Mouse (Mus musculus) T-cell, adult 2 months (primary cell): ENCODE data around the gene Slc22a4.

Source experiments
- DNase-seq: peaks from one replicate; pipeline ENCODE4 v3.0.0; 2022; ENCODE audit warnings: low spot score

Gene Slc22a4

DNA sequence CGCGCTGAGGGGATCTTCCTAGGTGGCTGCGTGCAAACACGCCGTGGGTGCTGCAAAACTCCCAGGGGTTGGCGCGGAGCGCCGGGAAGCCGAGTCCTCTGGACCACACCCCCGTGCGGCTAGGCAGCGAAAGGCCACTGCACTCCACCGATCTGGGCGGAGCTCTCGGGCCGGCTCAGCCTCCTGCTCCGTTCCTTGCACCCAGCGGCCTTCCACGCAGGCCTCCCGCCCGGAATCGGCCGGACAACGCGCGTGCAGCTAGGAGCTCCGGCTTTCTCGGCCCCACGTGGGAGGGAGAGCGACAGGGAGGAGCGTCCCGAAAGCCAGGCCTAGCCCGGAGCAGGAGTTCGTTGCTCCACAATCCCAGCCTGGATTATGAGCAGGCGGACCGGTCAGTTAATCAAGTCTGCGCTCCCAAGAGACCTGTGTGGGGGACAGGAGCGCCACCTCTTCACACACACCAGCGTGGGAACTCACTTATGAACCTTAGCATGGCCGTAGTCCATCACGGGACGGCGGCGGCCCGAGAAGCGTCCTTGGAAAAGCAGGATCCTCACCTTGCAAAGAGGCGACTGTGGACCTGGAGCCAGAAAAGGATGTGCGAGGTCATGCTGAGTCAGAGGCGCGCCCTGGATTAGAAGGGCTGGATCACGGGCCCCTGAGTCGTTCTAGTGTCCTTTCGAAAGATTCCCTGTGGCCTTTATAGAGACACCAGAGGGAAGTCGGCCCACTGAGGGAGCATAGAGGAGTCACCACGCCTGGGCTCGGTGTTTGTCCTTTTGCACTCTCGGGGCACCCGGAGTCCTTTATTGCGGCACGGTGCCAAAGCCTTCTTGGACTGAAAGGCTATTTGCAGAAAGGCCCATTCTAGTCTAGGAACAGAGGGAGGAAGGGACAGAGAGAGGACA is at the start of gene Slc22a4:
Gene Slc22a4 (minus strand): TSS at position 47 of the 908 bp plus-strand sequence.
- peak; percentile 12 for DNase-seq

DNA sequence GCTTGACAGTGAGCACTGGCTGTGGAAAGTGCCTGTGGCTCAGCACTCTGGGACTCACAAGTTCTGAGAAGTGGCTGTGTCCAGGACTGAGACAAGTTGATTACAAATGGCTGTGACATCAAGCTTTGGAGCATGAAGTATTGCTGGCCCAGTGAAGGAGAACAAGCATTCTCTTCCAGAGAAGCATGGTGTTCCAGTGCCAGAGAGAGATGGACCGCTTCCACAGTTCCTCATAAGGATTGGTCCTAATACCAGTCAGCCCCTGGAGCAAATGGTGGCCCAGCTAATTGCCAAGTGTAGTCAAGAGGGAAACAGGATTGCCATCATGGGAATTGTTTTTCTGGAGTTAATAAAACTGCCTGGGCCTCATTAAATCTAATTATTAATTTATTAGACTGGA is 48.2 kb upstream of the Slc22a4 start:
- DNase-seq = no peak

DNA sequence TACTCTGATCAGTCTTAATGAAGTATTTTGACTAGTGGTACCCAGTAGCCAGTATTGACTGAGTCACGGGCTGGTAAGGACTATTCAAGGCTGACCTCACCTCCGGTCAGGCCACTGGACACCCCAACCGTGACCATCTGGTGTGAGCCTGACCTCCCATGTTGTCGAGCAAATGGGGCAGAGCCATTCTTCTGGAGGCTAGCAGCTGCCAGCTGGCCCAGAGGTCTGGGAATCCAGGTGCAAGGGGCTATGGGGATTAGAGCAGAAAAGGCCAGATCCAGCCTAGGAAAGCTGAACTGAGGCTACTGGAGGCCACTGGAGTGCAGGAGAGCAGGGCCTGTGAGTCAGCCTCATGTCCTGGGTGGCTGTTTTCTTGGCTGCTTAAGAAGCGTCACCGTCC is 47.5 kb upstream of the Slc22a4 start:
- DNase-seq = no peak

DNA sequence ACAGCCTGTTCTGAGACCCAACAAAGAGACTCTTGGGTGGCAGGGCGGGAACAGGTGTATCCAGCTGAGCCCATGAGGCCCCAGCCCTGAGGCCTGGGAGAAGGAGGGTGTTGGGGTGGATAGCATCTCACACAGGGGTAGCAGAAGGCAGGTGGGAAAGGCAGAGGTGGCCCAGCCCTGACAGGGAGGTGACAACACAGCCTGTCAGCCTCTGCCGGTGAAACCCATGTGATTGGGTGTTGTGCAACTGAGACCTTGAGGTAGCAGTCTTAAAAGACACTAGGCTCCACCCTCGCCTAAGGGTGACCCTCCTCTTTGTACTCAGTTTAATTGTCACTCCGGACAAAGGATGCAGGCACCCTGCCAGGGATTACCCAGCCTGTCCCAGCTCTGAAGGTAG is 45.4 kb upstream of the Slc22a4 start:
- DNase-seq = no peak

DNA sequence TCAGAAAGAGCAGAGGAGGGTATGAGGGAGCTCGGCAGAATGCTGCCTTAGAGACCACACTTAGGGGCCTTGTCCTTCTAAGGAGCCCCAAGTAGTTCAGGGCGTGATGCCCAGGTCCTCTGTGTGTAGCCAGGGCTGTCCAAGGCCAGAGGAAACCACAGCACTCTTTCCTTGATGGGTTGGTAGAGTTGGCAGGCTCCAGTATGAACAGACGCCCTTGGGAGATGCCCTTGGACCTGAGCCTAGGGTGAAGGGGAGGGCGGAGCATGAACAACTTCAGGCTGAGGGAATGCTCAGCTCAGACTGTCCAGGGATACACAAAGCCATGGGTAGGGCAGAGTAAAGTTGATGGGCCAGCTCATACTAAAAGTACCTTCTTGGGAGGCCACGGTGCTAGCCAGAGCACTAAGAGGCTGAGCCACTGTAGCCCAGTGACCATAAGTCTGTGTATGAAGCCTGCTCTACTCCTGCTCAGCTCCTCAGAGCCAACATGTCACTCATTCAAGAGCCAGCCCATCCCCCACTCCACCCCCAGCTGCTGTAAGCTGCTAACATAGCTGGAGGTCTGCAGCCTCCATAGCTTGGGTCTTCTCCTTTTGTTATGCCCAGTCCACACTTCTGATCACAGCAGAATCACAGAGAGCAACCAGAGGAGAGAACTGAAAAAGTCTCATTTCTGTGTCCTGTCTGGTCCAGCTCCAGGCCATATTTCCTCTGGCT is 44.0 kb upstream of the Slc22a4 start:
- no peak for DNase-seq

DNA sequence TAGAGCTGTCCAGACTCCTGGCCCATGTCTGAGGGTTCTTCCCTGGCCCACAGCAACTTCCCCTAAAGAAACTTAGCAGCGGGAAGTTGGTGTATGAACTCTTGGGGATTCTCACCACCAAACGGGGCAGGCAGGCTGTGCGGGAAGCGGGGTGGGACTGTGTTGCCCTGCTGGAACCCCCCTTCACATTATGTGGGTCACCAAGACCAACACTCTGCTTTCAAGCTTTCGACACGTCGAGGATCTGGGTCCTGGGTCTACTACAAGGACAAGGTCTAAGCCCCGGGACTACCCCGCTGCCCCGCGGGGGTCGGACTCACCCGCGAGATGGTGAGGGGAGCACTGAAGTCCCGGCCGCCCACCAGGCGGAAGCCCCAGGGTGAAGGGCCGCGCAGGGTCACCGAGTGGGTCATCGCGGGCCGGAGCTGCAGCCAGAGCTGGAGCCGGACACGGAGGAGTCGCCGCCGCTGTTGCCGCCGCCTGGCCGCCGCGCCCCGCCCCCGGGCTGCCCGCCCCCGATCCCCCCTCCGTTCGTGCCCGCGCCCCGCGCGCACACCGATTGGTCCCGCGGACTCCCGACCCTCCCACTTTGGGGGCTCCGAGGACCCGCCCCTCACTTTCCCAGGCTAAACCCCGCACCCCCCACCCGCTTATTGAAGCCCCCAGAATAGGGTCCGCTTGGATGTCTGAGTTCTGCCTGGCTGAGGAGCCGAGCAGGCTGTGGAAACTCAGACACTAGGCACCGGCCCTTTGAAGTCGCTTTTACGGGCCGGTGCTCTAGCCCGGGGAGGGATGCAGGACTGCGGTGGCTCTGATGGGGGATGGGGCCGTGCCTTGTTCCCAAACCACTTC is 40.9 kb upstream of the Slc22a4 start, which contains the start of gene Pdlim4:
Gene Pdlim4 (minus strand): TSS at position 495 of the 852 bp plus-strand sequence.
- DNase-seq = peak; percentile 28

DNA sequence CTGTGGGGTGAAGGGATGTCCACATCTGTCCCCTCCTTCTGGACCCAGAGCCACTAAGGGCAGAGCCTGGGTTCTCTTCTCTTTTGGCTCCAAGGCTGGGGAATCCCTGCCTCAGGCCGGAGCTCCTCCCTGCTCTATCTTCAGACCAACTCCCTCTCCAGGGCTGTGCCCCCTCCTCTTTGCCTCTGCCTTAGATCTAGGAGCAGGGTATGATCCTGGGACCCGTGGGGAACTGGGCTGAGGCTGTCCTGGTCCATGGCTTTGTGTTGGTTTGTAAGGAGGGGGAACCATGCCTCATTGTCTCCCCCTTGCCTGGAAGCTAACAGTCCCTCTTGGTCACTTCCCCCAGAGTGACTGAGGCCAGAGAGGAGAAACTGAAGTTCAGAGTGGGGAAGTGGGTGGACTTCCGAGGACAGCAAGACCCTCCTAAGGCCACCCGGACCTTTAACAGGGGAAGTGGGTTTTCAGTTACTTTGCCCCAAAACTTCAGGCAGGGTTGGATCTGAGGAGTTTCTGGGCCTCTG is 40.2 kb upstream of the Slc22a4 start:
- DNase-seq = no peak

DNA sequence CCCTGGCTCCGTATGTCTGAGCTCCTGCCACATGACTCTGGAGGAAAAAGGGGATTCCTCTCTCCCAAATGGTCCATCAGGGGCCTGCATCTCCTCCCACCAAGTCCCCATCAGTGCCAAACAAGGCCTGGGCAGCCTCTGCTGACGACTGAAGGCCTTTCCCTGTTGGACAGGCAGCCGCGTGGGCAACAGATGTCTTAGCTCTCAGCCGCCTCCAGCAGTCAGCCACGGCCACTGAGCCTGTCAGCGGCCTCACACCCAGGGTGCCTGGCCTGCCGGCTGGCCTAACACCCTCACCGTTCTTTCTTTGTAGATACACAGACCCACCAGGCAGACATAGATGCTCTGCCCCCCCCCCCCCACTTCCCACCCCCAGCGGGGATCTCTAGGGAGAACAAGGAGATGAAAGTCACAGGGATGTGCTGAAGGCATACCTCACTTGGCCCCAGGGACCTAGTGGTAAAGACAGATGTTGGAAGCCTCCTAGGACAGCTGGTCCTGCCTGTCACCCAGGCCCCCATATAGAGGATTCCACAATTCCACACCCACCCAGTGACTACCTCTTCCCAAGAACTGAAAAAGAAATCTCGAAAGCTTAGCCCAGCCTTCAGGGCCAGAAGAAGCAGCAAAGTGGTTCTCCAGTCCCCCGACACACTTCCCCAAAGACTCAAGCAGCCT is 39.6 kb upstream of the Slc22a4 start:
- DNase-seq = no peak

DNA sequence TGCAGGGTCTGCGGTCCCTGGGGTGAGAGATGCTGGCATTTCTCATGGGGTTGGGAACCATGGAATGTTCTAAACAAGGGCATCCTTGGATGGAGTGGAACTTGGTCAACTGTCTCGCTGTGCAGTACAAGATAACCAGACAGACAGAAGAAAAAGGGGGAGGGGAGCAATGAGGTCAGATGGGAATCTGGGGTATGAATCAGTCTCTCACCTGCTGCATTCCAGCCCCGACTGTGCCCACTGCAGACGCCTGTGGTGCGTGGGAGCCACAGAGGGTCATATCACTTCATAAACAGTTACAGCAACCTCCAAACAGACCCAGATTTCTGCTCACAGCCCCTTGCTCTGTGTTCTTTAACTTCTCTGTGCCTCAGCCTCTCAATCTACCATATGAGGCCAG is 38.5 kb upstream of the Slc22a4 start:
- DNase-seq = no peak

DNA sequence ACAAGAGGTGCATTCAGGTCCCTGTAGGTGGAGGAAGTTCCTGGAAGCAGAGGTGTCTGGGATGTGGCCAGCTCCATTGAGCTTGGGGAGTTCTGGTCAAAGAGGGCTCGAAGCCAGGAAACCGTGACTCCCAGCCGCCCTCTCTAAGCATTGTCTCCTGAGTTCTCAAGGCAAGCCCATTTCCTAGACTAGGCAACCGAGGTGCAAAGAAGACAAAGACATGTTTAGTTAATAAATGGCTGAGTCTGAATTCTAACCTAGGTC is 38.0 kb upstream of the Slc22a4 start:
- no peak for DNase-seq

DNA sequence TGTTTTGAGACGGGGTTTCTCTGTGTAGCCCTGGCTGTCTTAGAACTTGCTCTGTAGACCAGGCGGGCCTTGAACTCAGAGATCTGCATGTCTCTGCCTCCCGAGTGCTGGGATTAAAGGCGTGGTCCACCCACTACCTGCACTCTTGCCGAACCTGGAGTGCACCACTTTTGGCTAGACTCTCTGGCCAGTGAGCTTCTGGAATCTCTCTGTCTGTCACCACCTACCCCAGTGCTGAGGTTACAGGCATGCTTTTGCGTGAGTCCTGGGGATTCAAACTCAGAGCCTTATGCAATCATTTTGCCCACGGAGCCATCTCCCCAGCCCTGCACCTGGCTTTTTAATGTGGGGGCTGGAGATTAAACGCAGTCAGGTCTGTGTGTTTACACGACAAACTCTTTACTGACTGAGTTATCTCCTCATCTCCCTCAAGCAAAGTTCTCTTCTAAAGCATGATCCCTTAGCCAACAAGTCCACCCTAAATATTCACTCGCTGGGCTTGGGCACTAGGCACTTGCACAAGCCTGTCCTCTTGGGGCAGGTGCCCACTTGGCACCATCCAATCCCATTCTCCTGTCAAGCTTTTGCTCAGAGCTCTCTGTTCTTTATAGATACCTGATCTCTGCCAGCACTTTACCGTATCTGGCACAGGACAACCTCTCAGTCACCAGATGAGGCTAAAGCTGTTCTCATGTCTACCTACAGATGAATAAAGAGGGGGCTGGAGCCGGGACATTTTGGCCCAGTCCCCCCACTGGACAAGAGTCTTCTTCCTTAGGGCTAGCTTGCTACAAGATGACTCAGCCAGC is 37.4 kb upstream of the Slc22a4 start:
- DNase-seq = no peak

DNA sequence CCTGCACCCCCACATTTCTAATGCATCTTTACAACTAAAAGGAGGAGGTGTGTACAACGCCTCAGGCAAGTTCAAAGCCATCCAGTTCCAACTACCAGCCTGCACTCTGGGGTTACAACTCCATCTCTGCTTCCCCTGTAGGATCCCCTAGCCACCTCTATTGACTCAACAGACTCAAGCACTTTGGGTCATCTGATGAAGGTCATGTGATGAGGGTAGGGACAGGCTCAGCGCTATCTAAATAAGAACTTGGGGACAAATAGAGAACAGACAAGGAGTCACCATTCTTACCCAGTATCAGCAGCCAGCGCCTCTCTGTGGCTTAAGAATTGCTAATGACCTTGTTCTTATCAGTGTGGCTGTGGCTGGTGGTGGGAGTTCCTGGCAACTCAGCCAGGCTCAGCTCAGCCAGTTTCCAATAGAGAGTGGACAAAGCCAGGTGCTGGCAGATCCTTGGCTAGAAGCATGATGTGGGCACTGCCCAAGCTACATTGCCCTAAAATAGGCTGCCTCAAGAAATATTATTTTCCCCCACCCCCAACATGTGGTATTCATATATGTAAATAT is 36.6 kb upstream of the Slc22a4 start:
- no peak for DNase-seq

DNA sequence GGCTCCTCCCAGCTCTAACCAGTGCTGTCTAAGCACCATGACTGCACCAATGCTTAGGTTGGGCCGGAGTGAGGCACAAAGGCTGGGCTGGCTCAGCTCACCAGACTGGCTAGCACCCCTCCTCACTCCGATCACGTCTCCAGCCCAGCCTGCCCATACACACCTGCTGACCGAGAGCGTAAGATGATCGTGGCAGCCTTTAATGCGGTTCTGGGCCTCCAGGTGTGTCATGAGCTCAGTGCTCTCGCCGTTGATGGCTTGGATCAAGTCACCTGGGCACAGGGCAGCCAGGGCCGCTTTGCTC is 35.5 kb upstream of the Slc22a4 start:
- no peak for DNase-seq

DNA sequence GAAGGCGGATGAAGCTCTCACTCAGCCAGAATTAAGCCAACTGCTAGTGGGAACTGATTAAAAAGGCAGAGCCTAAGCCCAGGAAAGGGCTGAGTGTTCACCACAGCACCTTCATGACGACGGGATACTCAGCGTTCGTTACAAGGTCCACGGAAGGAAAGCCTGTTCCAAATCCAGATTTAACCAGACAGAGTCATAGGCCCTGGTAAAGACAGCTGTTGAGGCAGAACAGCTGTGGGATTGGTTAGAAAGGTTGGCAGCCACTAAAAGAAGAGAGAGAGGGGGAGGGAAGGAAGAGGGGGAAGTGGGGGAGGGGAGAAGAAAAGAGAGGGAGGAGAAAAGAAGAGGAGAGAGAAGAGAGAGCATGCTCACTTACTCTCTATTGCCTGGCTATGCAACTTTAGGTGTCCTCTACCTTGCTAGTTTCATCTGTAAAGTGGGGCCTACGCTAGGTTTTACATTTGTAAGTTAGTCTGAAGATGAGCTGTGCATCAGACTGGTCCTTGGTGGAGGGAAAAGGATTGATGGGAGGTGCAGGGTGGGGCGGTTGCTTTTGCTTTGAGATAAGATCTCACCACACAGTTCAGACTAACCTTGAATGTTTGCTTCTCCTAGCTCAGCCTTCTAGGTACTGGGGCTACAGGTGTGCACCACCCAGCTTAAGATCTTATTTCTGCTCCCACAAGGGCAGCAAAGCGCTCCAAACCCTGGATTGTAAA is 35.0 kb upstream of the Slc22a4 start:
- peak; percentile 60 for DNase-seq

DNA sequence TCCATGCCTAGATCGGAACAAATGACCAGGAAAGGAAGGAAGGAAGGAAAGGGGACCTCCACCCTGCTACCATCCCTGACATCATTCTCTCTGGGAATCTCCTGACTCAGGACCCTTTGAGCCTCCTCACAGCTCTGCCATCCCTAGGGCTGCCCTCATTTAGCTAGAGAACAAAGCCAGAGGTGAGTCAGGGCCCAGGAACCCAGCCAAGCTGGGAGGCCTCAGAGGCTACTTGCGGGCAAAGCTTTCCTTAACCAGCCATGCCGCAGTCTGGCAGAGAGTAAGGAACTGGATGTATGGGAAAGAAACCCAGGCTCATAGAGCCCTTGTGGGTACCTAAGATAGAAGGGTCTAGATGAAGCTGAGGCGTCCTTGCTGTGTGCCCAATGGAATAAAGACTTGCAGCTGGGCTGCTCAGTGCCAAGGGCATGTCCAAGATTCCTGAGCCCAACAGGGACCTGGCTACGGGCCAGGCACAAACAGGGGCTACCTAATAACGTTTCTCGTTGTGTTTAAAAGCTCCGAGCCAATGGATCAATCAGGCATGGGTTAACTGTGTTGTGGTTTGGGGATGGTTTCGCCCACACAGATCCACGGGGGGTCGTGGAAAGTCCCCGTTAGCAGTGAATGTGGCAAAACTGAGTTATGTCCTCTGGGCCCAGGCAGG is 34.3 kb upstream of the Slc22a4 start:
- DNase-seq = peak; percentile 38

DNA sequence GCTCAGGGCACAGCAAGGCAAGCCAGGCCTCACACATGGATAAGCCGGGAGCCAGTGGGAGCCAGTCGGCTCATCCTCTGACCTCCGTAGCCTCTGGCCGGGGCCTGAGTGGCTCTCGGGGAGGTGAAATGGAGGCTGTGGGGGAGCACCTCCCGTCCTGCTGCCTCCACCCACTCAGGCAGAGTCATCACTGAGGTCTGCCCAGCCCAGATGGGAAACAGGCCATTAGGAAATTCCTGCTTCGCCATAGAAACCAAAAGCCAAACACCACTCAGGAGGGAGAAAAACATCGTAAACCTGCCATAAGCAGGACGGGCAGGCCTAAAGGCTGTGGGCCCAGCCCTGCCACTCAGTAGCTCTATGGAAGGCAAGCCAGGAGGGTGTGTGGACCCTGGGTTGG is 32.4 kb upstream of the Slc22a4 start:
- no peak for DNase-seq

DNA sequence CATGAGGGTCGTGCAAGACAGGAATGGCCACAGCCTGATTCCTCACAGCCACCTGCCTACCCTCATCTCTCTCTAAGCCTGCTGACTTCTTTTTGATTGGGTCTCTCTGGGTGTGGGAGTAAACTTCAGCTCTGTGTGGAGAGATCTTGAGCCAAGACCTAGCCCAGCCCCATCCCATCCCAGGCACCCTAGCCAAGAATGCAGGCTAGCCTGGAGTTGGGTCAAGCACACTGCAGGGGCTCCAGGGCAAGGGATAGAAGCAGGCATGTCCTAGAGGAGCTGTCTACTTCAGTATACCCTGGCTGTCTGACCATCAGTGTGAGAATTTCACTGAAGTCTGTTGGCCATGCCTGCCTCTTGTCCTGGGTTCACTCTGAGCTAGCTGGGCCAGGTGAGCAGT is 31.6 kb upstream of the Slc22a4 start:
- no peak for DNase-seq

DNA sequence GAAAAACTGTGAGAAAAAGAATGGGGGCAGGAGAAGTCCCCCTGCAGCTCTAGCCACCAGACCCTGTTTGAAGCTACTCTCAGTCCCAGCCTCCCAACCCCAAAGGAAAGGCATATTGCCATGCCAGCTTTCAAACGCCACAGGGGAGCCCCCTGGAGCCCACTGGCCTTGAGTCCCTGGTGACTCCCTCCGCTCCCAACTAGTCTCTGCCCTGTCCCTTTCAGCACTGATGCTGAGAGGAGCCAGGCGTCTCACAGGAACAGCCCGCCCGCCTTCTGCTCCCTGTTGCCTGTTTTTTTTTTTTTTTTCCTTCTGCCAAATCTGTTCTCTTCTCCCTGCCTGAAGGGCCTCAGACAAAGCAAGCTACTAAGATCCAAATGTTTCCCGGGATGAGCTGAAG is 30.8 kb upstream of the Slc22a4 start:
- DNase-seq = no peak

DNA sequence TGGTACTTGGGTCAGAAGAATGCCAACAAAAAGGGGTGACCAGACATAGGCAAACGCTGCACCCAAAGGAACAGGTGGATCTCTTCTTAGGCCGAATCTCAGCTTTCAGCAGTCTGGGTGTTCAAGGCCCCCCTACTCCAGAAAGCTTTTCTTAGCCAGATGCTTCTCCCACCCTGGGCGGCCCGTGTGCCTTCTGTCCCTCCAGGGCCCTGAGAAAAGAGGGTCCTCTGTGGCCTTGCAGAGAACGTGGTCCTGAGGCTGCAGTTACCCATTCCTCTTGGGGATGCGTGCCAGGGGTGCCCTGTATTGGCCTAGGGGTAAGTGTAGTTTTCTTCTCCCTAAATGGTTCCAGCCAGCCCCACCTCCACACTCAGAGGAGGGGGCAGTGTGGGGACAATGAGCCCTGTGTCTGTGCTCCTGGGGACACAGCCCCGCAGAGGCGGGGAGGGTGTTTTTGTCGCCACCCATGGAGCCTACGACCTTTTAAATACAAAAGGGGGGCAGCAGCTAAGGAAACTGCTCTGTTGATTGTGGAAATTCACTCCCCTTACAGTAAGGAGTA is 30.2 kb upstream of the Slc22a4 start:
- no peak for DNase-seq
